Mouse (Mus musculus) yolk sac, embryonic 10.5 days (tissue): ENCODE results near the gene Gatc.
A peak's percentile ranks its signal among the peaks of the same experiment; 100 is the strongest.
"Not testable (repeated sequence)": the region's sequence is repeated elsewhere in the genome, so short reads cannot be mapped to it uniquely, and the experiment has no call there.

Experiments
- DNase-seq: peaks from one replicate; pipeline ENCODE4 v3.0.0-alpha.2; 2017; ENCODE audit warnings: low spot score

Gene Gatc

DNA sequence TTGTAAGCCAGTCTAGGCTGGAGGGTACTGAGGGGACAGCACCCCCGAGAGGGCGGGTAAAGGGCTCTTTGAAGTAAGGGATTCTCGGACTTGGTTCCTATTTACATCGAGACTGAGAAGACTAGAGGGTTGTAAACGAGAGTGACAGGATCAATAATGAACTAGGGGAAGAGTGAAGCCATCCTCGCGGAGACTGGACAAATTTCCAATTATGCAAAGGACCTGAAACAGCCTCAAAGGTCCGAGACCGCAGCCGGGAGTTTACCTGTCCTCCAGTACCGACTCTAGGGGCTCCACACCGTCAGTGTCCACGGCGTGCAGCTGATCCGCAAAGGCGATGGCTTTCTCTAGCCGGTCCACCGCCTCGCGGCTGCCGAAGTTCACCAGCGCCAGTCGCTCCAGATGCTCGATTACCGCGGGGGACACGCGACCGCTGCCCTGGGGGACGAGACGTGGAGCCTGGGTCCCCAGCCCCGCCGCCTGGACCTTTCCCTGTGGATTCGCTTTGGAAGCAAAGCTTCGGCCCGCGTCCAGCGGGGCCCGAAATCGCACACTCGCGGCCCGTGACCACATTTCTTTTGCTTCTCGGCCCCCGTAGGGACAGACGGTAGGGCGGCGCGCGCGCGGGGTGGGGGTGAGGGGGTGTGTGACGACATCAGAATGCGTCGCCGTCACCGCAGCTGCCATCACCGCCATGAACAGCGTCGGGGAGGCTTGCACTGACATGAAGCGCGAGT, at the start of gene Gatc, which contains the start of gene Triap1:
TSS of gene Gatc (minus strand) at position 602 of the 737 bp plus-strand sequence.
TSS of gene Triap1 (plus strand) at position 649 of the 737 bp plus-strand sequence.
- DNase-seq: peak; percentile 89

DNA sequence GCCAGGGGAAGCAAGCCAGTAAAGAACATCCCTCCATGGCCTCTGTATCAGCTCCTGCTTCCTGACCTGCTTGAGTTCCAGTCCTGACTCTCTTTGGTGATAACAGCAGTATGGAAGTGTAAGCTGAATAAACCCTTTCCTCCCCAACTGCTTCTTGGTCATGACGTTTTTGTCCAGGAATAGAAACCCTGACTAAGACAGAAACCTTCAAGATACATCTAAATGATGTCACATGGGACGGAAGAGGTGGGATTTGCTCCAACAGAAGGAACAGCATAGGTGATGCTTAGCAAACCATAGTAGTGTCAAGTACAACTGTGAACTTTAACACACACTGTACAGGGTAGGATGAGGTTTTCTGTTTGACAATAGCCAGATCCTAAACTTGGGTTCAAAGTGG, 37.9 kb upstream of the Gatc start:
- DNase-seq: not testable (repeated sequence)

DNA sequence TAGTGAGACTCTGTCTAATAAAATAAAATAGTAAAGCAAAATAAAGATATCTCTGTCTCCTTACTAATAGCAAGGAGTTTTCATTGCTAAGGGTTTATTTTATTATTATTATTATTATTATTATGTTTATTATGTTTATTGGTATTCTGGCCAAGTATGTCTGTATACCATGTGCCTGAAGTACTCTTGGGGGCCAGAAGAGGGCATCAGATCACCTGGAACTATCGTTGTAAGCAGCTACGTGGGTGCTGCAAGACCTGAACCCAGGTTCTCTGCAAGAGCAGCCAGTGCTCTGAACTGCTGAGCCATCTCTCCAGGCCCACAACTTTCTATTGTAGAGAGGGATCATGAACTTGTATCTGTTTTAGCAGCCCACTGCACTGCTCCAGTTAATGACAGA, 34.5 kb upstream of the Gatc start:
- no peak for DNase-seq

DNA sequence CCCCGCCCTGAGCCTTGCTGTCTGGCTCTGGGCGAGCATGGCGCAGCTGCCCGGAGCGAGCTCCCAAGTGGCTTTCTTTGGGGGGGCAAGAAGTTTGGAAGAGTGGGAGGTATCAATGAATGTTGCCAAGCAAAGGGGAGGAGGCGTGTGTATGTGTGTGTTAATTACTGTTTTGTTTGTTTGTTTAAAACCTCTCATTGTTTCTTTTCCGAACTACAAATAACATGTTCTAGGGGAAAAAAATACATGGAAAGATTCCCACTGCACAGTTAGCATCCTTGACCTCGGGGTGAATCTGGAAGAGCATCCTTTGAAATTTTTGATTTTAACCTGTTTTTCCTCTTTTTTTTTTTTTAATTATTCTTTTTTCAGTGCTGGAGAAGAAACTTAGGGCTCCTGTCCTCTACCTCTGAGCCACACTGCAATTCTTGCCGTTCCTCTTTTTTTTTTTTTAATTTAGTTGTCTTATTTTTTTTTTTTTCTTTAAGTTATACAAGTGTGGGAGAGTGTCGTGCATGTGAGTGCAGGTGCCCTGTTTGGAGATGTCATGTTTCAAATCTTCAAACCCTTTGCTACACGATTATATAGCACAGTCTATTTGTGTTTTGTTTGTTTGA, 33.3 kb upstream of the Gatc start:
- no peak for DNase-seq

DNA sequence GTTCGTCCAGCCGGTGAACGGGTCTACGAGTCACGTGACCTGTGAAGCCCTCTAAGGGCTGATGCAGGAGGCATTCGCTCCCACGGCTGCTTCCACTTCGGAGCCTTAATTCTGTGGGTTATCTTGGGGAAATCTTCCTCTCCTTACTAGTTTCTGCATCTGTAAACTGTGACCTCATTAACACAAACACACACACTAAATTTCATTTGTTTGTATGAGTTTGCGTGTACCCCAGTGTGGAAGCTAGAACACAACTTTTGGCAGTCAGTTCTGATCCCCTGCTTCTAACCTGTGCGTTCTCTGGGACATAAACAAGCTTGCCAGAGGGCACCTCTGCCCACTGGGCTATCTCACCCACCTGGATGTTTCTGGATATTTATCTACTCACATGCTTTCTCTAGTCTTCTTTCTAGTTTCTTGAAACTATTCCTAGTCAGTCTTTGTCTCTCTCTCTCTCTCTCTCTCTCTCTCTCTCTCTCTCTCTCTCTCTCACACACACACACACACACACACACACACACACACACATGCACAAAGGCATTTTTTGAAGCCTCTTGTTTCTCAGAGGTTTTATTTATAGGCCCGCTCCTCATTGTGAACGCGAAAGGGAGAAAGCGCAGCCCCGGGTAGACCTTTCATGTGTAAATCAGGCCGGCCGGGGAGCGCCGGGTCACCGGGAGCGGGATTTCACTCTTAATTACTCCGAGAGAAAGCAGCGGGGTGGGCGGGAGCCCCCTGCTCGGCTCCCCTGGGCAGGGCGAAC, 32.6 kb upstream of the Gatc start:
- peak; percentile 45 for DNase-seq

DNA sequence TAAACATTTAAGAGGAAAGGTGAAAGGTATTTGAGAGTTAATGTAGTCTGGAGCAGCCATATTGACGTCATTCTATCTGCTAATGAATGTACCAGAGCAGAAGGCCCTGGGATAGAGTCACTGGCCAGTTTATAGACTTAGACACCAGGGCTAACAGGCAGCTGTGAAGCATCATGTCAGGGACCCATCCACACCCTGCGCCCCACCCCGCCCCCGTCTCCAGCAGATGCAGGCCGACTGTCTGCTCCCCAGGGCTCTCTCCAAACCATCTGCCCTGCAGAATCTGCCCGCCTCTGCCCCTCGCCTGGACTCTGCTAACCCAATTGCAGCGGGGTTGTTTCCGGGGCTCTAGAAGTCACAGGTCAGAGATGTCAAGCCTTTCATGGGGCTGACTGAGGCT, 30.8 kb upstream of the Gatc start:
- DNase-seq: no peak

DNA sequence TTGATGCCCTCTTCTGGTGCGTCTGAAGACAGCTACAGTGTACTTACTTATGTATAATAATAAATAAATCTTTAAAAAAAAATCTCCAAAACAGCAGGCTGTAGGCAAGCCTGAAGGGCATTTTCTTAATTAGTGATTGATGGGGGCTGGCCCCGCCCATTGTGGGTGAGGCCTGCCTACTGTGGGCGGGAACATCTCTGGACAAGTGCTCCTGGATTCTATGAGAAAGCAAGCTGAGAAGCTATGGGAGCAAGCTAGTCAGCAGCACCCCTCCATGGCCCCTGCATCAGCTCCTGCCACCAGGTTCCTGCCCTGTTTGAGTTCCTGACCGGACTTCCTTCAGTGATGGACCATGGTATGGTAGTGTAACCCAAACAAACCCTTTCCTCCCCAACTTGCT, 23.8 kb upstream of the Gatc start:
- no peak for DNase-seq

DNA sequence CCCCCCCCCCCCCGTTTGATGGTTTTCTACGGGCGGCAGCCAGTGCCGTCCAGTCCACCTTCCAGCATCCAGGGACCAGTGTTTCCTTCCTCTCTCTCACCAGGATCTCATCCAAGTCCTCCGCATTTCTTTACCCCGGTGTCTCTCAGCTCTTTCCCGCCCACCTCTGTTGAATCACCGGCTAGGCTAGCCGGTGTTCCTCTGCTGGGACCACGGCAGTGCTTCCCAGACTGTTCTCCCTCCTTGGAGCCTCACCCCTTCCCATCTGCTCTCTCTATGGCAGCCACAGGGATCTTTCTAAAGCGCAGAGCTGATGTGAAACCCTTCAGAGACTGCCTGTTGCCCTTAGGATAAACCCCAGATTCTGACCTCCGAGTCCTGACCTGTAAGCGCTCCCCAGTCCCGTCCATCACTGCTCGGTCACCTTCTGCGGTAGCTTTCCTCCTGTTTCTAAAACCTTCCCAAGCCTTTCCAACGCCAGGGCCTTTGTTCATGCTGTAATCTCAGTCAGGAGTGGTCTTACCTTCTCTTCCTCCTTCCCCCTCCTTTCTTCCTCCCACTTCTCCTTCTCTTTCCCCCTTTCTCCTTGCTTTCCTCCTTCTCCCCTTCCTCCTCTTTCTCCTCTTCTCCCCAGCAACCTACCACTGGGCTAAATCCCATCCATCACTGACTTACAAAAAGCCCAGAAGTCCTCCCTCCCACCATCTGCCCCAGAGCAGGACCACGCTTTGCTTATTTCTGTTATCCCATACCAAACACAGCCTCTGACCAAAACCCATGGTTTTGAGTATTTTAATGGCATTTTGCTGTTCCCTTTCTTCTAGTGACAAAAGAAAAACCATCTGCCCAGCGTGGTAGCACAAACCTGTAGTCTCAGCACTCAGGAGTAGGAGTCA, 22.1 kb upstream of the Gatc start:
- DNase-seq: no peak

DNA sequence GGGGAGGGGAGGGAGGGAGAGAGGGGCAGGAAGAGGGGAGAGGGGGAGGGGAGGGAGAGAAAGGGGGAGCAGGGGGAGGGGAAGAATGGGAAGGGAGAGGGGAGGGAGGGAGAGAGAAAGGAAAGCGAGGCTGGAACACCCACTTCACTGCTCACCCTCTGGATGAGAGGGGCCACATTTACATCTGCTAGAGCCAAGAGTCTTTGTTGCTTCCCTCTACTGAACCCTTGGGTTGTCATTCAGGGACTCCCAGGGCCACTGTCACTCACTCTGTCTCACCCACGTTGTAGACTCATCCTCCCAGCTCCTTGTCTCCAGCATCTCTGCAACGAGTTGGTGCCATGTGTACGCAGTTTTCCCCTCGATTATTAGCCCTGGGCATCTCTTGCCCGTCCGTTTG, 21.2 kb upstream of the Gatc start:
- no peak for DNase-seq

DNA sequence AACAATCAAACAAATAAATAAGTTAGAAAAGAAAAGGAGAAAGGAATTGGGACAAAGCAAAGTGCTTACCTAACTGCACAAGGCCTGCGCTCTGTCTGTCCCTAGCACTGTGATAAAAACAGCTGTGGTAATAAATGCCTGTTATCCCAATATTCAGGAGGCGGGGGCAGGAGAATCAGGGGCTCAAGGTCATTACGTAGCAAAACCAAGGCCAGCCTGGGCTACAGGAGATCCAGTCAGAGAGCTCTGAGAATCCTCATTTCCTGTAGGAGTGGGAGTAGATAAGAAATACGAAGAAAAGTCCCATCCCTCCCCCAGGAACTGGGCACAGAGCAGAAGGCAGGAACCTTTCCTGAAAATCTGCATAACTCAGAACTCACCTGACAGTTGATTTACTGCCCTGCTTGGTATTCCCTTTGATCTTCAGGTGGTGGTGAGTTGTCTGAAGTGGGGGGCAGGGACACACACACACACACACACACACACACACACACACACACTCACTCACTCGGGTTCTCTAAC, 18.9 kb upstream of the Gatc start:
- no peak for DNase-seq

DNA sequence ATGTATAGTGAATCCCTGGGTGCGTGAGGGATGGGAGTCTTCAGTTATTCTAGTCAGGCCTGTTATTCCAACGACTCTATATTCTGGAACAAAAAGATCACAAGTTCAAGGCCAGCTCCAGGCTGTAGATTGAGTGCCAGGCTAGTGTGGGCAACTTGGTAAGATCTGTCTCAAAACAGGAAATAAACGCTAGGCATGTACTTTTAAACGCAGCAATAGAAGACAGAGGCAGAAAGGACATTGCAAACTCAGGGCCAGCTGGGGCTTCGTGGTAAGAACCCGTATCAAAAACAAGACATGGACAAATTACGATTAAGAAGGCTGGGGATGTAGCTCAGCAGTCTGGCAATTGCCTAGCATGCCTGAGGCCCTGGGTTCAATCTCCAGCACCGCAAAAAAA, 18.5 kb upstream of the Gatc start:
- no peak for DNase-seq

DNA sequence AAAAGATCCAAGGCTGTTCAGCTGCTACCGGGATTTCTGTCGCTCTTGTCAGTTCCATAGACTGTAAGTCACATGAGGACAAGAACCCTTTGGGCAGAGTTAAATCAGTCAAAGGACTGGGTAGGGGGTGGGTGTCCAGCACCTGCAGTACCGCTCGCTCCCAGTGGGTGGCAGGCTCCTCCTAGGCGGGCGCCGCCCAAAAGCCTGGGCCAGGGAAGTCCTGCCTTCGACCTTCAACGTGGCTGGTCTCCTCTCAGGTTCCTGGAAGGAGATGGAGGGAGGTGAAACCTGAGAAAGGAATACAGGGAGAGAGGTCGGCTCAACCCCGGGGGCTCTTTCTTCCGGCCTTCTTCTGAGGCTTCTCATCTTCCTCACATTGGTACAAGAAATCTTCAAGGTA, 17.9 kb upstream of the Gatc start:
- DNase-seq: peak; percentile 73

DNA sequence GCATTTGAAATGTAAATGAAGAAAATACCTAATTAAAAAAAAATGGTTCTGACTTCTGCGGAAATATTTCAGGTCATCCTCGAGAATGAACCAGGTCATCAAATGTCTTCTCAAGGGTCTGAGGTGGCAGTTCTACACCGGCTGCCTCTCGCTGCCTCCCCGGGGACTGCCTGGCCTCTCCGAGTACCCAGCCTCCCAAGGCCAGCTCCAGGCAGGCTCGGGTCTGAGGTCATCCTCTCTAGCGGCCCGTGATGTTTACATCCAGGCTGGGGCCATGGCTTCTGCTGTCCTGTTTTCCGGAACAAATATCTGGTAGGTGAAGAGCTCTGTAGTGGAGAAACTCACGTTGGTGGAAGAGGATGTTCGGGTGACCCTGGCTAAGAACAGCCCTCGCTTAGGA, 14.1 kb upstream of the Gatc start:
- no peak for DNase-seq

DNA sequence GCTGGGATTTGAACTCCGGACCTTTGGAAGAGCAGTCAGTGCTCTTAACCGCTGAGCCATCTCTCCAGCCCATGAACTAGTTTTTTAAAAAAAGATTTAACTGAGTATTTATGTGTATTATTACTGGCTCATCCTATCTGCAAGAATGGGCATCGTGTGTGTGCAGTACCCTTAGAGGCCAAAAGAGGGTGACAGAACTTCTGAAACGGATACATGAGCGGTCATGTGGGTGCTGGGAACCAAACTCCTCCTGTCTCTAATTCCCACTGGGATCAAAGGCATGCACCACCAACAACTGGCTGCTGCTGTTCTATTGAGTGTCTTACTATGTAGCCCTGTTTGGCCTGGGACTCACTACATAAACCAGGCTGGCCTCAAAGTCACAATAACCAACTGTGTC, 10.4 kb upstream of the Gatc start:
- DNase-seq: no peak

DNA sequence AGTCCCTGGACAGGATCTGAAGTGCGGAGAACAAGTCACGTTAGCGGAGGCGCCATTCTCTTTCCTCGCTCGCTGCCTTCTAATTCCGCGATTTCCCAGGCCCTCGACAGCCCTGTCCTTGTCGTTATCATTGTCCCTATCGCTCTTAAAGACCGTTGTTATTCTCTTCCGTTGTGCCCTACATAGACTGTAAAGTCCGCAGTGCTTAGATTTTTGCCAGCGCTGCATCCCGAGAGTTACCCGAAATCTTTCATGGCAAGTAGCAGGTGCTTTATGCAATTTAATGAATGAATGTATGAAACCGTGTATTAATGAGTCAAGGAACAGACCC, 8.2 kb upstream of the Gatc start:
- DNase-seq: no peak

DNA sequence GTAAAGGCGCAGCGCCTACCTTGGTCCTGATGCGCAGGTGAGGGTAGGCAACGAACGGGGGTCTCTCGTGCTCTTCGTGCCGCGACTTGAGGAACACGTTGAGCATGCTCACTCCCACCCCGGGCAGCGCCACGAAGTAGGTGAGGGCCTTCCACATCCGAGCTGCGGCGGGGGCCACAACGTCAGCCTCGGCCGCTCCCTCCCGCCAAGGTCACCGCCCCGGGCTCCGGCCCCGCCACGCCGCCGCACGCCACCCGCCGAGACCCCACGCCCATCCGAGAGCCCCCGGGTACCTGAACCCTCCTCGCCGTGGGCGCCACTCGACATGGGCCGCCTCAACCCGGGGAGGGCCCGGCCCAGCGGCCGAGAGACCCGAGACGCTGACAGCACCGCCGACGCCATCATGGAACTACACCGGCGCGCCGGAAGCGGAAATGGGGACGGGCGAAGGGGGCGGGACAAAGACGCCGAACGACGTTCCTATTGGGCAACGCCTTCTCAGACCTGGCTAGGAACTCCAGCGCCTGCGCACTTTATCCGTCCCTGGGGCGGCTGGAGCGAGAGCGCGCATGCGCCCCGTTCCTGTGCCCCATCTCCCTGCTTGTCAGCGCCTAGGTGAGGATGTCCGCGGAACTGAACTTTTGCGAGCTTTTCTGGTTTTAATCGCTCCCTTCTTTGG, 7.7 kb upstream of the Gatc start, which contains the start of gene Cox6a1:
TSS of gene Cox6a1 (minus strand) at position 436 of the 679 bp plus-strand sequence.
- peak; percentile 97 for DNase-seq

DNA sequence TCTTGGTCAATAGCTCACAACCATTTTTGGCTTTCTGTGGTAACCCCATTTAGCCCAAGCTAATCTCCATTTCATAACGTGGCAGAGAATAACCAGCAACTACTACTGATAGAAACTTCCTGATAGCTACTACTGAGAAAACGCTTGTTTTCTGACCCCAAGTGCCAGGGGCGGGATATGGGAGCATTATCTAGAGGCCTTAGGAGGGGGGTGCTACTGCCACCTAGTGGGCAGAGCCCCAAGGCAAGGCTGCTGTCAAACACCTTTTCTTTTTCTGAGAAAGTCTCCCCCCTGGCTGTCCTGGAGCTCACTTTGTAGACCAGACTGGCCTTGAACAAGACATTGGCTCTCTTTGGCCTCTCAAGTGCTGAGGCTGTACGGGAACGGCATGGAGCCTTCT, 6.6 kb upstream of the Gatc start:
- peak; percentile 80 for DNase-seq

DNA sequence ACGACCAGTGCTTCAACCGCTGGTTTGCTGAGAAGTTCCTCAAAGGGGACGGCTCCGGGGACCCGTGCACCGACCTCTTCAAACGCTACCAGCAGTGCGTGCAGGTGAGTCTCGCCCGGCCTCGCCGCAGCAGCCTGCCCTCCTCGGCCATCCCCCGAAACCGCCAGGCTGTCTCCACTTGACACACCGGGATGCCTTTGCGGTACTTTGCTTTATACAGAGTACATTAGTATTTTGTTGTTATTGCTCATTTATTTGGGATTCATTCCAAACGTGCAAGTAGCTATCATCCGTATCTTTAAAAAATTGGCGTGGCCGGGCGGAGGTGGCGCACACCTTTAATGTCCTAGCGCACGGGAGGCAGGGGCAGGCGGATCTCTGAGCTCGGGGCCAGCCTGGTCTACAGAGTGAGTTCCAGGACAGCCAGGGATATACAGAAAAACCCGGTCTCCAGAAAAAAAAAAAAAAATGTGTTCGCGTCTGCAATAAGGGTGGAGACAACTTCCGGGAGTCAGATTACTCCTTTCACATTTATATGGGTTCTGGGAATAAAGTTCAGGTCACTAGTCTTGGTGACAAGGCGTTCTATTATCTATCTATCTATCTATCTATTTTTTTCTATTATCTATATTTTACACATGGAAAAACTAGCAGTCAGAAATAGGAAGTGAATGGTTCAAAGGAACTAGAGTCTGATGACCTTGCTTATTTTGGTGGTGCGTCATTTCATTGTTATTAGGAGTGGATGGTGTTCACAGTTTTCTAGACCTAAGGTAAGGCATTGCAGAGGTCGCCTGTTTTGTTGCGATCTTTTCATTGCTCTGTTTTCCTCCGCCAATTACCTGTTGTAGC, 562 bp upstream of the Gatc start:
- no peak for DNase-seq

DNA sequence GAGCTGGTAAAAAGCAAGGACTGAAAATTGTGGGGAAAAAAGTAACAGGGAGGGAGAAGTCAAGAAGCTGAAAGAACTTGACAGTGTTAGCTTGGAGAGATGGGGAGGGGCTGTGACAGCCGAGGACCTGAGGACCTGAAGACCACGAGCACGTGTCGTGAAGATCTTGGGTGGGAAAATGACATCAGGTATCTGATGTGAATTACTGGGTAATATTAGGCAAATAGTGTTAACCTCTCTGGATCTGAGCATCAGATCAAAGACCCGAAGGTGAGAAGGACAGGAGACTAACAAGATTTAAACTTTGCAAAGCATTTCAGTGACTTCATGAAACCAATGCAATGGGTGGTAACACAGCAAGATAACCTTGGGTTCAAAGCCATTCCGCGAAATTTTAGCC, 971 bp downstream of the Gatc start:
- DNase-seq: no peak

DNA sequence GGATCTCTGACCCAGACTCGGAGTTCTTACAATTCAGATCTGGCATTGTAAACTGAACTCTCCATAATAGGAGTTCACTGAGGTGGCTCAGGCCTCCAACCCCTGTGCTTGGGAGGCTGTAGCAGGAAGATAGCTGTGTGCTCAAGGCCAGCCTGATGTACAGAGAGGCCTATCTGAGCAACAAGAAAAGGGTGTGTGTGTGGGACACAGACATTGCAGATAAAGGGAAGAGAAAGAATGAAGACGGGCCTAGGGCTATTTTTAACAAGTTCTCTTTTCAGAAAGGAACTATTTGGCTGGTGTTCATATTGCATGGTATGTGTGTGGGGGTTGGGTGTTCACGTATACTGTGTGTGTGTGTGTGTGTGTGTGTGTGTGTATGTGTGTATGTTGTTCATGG, 7.4 kb downstream of the Gatc start:
- no peak for DNase-seq
